Comparison of ENCODE assay signal across 21 mouse cellular contexts in the genomic region with DNA sequence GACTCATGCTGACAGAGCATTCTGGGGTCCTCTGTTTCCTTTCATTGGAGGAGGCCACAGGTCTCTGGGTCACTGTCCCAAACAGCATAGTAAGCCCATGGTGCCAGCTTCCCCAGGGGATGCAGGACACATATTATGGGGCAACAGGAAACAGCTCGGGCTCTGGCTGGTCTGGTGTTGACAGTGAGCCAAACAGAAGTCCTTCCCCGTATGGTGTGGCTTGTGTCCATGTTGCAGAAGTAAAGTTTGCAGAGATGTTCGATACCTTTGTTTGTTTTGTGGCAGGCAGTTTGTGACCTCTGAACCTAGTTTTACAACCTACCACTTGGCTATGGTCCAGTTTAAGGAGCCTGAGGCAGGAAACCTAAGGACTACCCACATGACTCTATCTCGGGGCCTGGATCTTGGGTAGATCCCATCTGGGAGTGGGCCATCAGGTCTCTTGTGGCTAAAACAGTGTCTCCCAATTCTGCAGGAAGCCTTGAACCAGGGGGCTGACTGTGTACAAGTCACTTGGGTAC. TPM values are rescaled to one million over a fixed set of nuclear protein-coding genes. Genes with fewer than 3 reads are reported as not detected.
DNase-seq lines count a peak whose midpoint lies in the region; ATAC-seq and TF ChIP-seq lines count a peak whose summit lies in the region.
"Had no signal": no experiment of that assay in that cellular context is flagged by ENCODE, and none has a peak within 500 bp of the region (broad histone marks: within the 10 kb centered on the region; RNA-seq: fewer than 3 reads in every experiment).

No protein-coding gene starts in this region.

- TF ChIP-seq CTCF in liver, adult 2 months (IDR thresholded peaks at IDR 0.05; ENCODE audit: low read depth, low read length), result no peak
- no peak for TF ChIP-seq CTCF in liver, postnatal 0 days (IDR thresholded peaks at IDR 0.05; ENCODE audit: low read depth)

- no peaks in the 10 kb centered on the region for H3K36me3 ChIP-seq in liver, adult 2 months (ENCODE audit: control insufficient read depth, insufficient read depth, low read length)
- H3K36me3 ChIP-seq in liver, postnatal 0 days (replicated peaks; ENCODE audit: insufficient read depth, low read length), result no peaks in the 10 kb centered on the region
- no peaks in the 10 kb centered on the region for H3K36me3 ChIP-seq in liver, embryonic 12.5 days
- H3K36me3 ChIP-seq: embryonic facial prominence, embryonic 13.5 days; embryonic facial prominence, embryonic 15.5 days; forebrain, embryonic 10.5 days; forebrain, embryonic 12.5 days had no signal

- ATAC-seq in liver, postnatal 0 days, result peak; percentile 89
- ATAC-seq in liver, embryonic 12.5 days, result no peak
- ATAC-seq: forebrain, embryonic 14.5 days; forebrain, embryonic 16.5 days had no signal

- TF ChIP-seq EP300 in liver, postnatal 0 days (IDR thresholded peaks at IDR 0.05; ENCODE audit: low read depth), result no peak

- no peak overlapping the region for H3K4me3 ChIP-seq in liver, adult 2 months (ENCODE audit: insufficient read depth, low read depth, low read length)
- no peak overlapping the region for H3K4me3 ChIP-seq in liver, postnatal 0 days (ENCODE audit: low read depth, low read length)
- no peak overlapping the region for H3K4me3 ChIP-seq in liver, embryonic 12.5 days
- H3K4me3 ChIP-seq: embryonic facial prominence, embryonic 13.5 days; embryonic facial prominence, embryonic 15.5 days; erythroblast, embryonic 14.5 days; forebrain, embryonic 10.5 days; forebrain, embryonic 12.5 days had no signal

- peak overlapping the region; percentile 42; the same call in 1 of the 2 replicates for H3K9ac ChIP-seq in liver, adult 2 months (ENCODE audit: low read depth, low read length)
- H3K9ac ChIP-seq in liver, postnatal 0 days (replicated peaks), result no peak overlapping the region
- no peak overlapping the region for H3K9ac ChIP-seq in liver, embryonic 12.5 days
- H3K9ac ChIP-seq: embryonic facial prominence, embryonic 13.5 days; embryonic facial prominence, embryonic 15.5 days; forebrain, embryonic 12.5 days had no signal

- no peak for TF ChIP-seq POLR2A in liver, adult 2 months (IDR thresholded peaks at IDR 0.05; ENCODE audit: extremely low read depth, insufficient read depth, low read length)

- DNase-seq in liver, adult 2 months (ENCODE audit: extremely low read depth, low read depth, low spot score), result peak; percentile 93
- DNase-seq in liver, result no peak
- DNase-seq in liver, postnatal 0 days, result peak; percentile 13
- DNase-seq: adrenal gland, adult 2 months; adrenal gland, postnatal 25 days; cerebellum, adult 11-12 months; cerebellum, adult 2 months; cerebellum, adult 9-11 months; cerebellum, postnatal 14 days; cerebellum, postnatal 36 days; embryo, embryonic 11 days had no signal

- peak overlapping the region; percentile 65; the same call in 1 of the 2 replicates for H3K27ac ChIP-seq in liver, adult 2 months (replicated peaks; ENCODE audit: insufficient read depth, low read depth, low read length)
- no peak overlapping the region for H3K27ac ChIP-seq in liver, postnatal 0 days (ENCODE audit: low read depth)
- no peak overlapping the region for H3K27ac ChIP-seq in liver, embryonic 12.5 days
- H3K27ac ChIP-seq: embryonic facial prominence, embryonic 13.5 days; embryonic facial prominence, embryonic 15.5 days; forebrain, embryonic 10.5 days; forebrain, embryonic 12.5 days had no signal

- H3K79me2 ChIP-seq in liver, adult 2 months (ENCODE audit: control insufficient read depth, insufficient read depth, low read length), result no peaks in the 10 kb centered on the region

- no peak overlapping the region for H3K4me2 ChIP-seq in liver, postnatal 0 days (ENCODE audit: low read depth, low read length)
- H3K4me2 ChIP-seq in liver, embryonic 12.5 days, result no peak overlapping the region
- H3K4me2 ChIP-seq: embryonic facial prominence, embryonic 13.5 days; embryonic facial prominence, embryonic 15.5 days; forebrain, embryonic 12.5 days had no signal

- peaks cover 10% of the 10 kb centered on the region; the same call in 1 of the 2 replicates for H3K4me1 ChIP-seq in liver, adult 2 months (ENCODE audit: control insufficient read depth, insufficient read depth, low read length)
- H3K4me1 ChIP-seq in liver, postnatal 0 days (ENCODE audit: insufficient read depth), result no peaks in the 10 kb centered on the region
- no peaks in the 10 kb centered on the region for H3K4me1 ChIP-seq in liver, embryonic 12.5 days
- H3K4me1 ChIP-seq: embryonic facial prominence, embryonic 13.5 days; embryonic facial prominence, embryonic 15.5 days; forebrain, embryonic 10.5 days; forebrain, embryonic 12.5 days had no signal

- no peaks in the 10 kb centered on the region for H3K27me3 ChIP-seq in liver, adult 2 months (ENCODE audit: control insufficient read depth, insufficient read depth, low read length)
- no peaks in the 10 kb centered on the region for H3K27me3 ChIP-seq in liver, postnatal 0 days (ENCODE audit: insufficient read depth, low read length)
- H3K27me3 ChIP-seq in liver, embryonic 12.5 days (replicated peaks), result no peaks in the 10 kb centered on the region
- H3K27me3 ChIP-seq: embryonic facial prominence, embryonic 13.5 days; embryonic facial prominence, embryonic 15.5 days; forebrain, embryonic 12.5 days had no signal

- peaks cover 5% of the 10 kb centered on the region; the same call in 1 of the 2 replicates for H3K9me3 ChIP-seq in liver, postnatal 0 days (ENCODE audit: low read length)
- H3K9me3 ChIP-seq in liver, embryonic 12.5 days (replicated peaks), result peaks cover 17% of the 10 kb centered on the region; the same call in 1 of the 2 replicates
- H3K9me3 ChIP-seq: embryonic facial prominence, embryonic 13.5 days; embryonic facial prominence, embryonic 15.5 days; forebrain, embryonic 10.5 days; forebrain, embryonic 12.5 days had no signal

- 19% methylated on average over 4 of the region's 4 CpGs for WGBS in liver, adult 2 months
- 62% methylated on average over 4 of the region's 4 CpGs for WGBS in liver, postnatal 0 days (ENCODE audit: insufficient replicate concordance)
- 65% methylated on average over 4 of the region's 4 CpGs for WGBS in liver, embryonic 12.5 days (ENCODE audit: insufficient replicate concordance)

RNA-seq across cellular contexts. Expression of gene Gm10358, which starts 21.6 kb away (rescaled TPM):
- 0.81 and 0.92 TPM in 2 replicates for total RNA-seq in liver, adult 2 months (2014; rRNA removed)
- polyA plus RNA-seq in liver, adult 2 months (2012; rRNA removed), result 0.36 and 0.46 TPM in 2 replicates
- polyA plus RNA-seq in liver, postnatal 0 days (2015; fragmentation: Nextera tagmentation; extraction: Ambion mirVana), result 0.11 and 0.15 TPM in 2 replicates
- 0.13 TPM in 1 of 2 replicates, not detected in the other for polyA plus RNA-seq in liver, embryonic 12.5 days (2016; fragmentation: Nextera tagmentation; extraction: Ambion mirVana)
- total RNA-seq: adrenal gland, postnatal 25 days; adrenal gland, postnatal 4 days had no signal
- polyA plus RNA-seq: C2C12; embryonic facial prominence, embryonic 13.5 days; erythroblast, embryonic 14.5 days had no signal
